Mouse (Mus musculus) ES-Bruce4 (cell line): Measurements from ENCODE around the gene Gcnt1. TPM values are rescaled to one million over a fixed set of nuclear protein-coding genes. Genes with fewer than 3 reads are reported as not detected.

Experiments
- H3K27ac ChIP-seq: 2 replicates; pipeline ENCODE4 v1.5.1; 2012; ENCODE audit warnings: low read length, inconsistent platforms; ENCODE audit not compliant: insufficient read depth
- H3K27me3 ChIP-seq: 2 replicates; pipeline ENCODE4 v1.6.1; 2012; ENCODE audit warnings: mild to moderate bottlenecking, low read length, inconsistent platforms; ENCODE audit not compliant: control insufficient read depth, poor library complexity, insufficient read depth, severe bottlenecking
- H3K36me3 ChIP-seq: 2 replicates; pipeline ENCODE4 v1.6.1; 2012; ENCODE audit warnings: inconsistent platforms, mild to moderate bottlenecking, low read length, moderate library complexity; ENCODE audit not compliant: control insufficient read depth, poor library complexity, insufficient read depth, severe bottlenecking
- H3K4me1 ChIP-seq: one replicate; pipeline ENCODE4 v1.8.1; 2011; ENCODE audit warnings: low read length; ENCODE audit not compliant: control insufficient read depth, insufficient read depth
- H3K4me3 ChIP-seq: 2 replicates; pipeline ENCODE4 v1.5.1; 2011; ENCODE audit warnings: low read depth, mild to moderate bottlenecking, low read length
- H3K9ac ChIP-seq: 2 replicates; pipeline ENCODE4 v1.6.1; 2012; ENCODE audit warnings: low read depth, mild to moderate bottlenecking, inconsistent platforms; ENCODE audit not compliant: poor library complexity, severe bottlenecking
- H3K9me3 ChIP-seq: replicated peaks from 2 replicates; pipeline ENCODE4 v1.6.1; 2012; ENCODE audit warnings: mild to moderate bottlenecking, low read length, inconsistent platforms; ENCODE audit not compliant: control insufficient read depth, poor library complexity, insufficient read depth, severe bottlenecking
- CTCF ChIP-seq: IDR thresholded peaks from one replicate; pipeline ENCODE4 v1.8.1; 2011; ENCODE audit warnings: low read depth, low read length
- EP300 ChIP-seq: IDR thresholded peaks from 2 replicates; pipeline ENCODE4 v1.6.1; 2011; ENCODE audit warnings: low read depth, low read length; ENCODE audit not compliant: insufficient read depth
- POLR2A ChIP-seq: IDR thresholded peaks from one replicate; pipeline ENCODE4 v1.8.1; 2011; ENCODE audit warnings: low read length; ENCODE audit not compliant: insufficient read depth
- polyA plus RNA-seq: library from polyadenylated mRNA; stranded (reverse); fragments of >200 nt; gene quantifications from 2 replicates; pipeline ENCODE4 v1.2.4, GENCODE M21; 2011; ENCODE audit warnings: low read depth; ENCODE audit not compliant: missing spikeins, insufficient read depth, insufficient read length

Gcnt1 gene
- polyA plus RNA-seq, 1 experiment: 27.3 TPM

DNA sequence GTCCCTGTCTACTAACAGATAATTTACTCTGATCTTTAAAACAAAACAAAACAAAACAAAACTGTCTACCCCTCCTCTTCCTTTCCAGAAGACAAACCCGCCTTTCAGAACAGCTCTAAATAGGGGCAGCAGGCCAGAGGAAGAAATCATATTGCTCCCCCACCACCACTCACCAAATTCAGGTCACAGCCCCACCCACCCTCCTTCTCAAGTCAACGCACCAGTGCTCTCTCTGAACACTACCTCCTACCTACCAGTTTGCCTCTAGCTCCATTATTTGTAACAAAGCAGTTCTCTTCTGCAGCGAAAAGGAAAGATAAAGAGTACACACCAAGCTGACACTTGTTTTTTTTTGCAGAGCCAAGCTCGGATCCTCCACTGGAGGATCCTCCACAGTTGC, 17.3 kb downstream of the Gcnt1 start:
- Histone ChIP-seq H3K27ac (no peak overlapping the region), H3K36me3 (no peaks in the 10 kb centered on the region), H3K4me1 (no peaks in the 10 kb centered on the region), H3K27me3 (no peaks in the 10 kb centered on the region), H3K9ac (no peak overlapping the region), H3K9me3 (no peaks in the 10 kb centered on the region), H3K4me3 (no peak overlapping the region)
- TF ChIP-seq POLR2A: no peak
- TF ChIP-seq EP300: no peak
- no peak for TF ChIP-seq CTCF

DNA sequence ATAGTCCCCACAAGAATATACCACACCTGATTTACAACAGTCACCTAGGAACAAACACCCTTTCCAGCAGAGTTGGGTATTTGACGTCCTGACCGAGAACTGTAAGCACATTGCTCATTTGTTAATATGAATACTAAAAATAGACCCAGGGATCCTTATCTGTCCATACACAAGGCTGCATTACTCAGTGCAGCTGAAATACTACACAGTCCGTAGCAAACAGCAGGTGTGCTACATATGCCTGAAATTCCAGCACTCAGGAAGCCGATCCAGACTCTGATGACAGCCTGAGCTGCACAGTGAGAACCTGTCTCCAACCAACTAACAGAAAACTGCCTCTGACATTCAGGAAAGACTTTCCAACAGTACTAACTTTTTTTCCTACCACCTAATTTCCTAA, 17.8 kb downstream of the Gcnt1 start:
- no peak overlapping the region for H3K27ac ChIP-seq
- TF ChIP-seq CTCF (no peak), POLR2A (no peak), EP300 (no peak)
- no peaks in the 10 kb centered on the region for H3K9me3 ChIP-seq
- no peaks in the 10 kb centered on the region for H3K4me1 ChIP-seq
- H3K9ac ChIP-seq: no peak overlapping the region
- no peaks in the 10 kb centered on the region for H3K27me3 ChIP-seq
- H3K4me3 ChIP-seq: no peak overlapping the region
- no peaks in the 10 kb centered on the region for H3K36me3 ChIP-seq

DNA sequence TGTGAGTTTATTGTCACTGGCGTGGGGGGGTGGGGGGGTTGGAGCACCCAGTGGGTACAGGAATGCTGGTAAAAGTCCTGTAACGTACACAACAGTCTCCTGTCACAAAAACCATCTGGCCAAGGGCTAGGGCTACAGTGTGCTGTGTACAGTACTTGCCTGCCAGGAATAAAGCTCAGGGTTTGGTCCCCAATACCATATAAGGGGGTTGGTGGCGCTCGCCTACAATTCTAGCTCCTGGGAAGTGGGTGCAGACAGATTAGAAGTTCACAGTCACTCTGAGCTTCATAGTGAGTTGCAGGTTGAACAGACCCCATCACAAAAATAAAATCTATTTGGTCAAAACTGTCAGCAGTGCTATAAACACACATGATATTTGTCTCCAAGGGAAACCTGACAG, 18.3 kb downstream of the Gcnt1 start:
- Histone ChIP-seq H3K4me1 (no peaks in the 10 kb centered on the region), H3K36me3 (no peaks in the 10 kb centered on the region), H3K9me3 (no peaks in the 10 kb centered on the region), H3K27me3 (no peaks in the 10 kb centered on the region), H3K4me3 (no peak overlapping the region), H3K9ac (no peak overlapping the region), H3K27ac (no peak overlapping the region)
- TF ChIP-seq CTCF (no peak), EP300 (no peak), POLR2A (no peak)

DNA sequence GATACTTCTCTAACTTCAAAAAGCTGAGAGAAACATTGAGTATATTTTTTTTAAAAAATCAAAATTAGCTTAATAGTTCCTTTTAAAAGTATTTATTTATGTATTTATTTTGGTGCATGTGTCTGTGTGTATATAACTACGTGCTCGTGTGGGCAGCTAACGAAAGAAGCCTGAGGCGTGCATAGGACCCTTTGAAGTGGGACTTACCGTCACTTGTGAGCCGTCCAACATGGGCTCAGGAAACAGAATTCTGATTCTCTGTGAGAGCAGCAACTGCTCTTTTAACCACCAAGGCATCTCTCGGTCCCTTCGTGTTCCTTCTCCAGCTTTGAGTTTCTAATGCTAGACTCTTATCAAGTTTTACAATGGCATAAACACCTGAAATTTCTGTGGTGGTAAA, 18.9 kb downstream of the Gcnt1 start:
- Histone ChIP-seq H3K36me3 (no peaks in the 10 kb centered on the region), H3K4me1 (no peaks in the 10 kb centered on the region), H3K27ac (no peak overlapping the region), H3K9me3 (no peaks in the 10 kb centered on the region), H3K9ac (no peak overlapping the region), H3K27me3 (no peaks in the 10 kb centered on the region), H3K4me3 (no peak overlapping the region)
- TF ChIP-seq CTCF: no peak
- TF ChIP-seq EP300: no peak
- no peak for TF ChIP-seq POLR2A

DNA sequence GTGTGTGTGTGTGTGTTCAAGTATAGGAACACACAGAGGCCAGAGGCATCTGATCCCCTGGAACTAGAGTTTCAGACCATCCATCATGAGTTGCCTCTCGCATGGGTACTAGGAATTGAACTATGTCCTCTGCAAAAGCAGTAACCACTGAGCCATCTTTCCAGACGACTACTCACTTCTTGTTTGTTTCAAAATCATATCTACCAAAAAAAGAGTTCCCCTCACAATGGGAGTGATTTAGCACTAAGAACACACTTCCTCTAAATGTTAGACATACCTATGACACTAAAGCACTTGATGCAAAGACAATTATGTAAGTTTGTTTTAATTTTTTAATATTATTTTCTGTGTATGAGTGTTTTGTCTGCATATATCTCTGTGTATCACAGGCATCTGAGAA, 24.8 kb downstream of the Gcnt1 start:
- Histone ChIP-seq H3K4me1 (no peaks in the 10 kb centered on the region), H3K27ac (no peak overlapping the region), H3K4me3 (no peak overlapping the region), H3K36me3 (no peaks in the 10 kb centered on the region), H3K9me3 (no peaks in the 10 kb centered on the region), H3K27me3 (no peaks in the 10 kb centered on the region), H3K9ac (no peak overlapping the region)
- TF ChIP-seq POLR2A (no peak), EP300 (no peak), CTCF (no peak)

DNA sequence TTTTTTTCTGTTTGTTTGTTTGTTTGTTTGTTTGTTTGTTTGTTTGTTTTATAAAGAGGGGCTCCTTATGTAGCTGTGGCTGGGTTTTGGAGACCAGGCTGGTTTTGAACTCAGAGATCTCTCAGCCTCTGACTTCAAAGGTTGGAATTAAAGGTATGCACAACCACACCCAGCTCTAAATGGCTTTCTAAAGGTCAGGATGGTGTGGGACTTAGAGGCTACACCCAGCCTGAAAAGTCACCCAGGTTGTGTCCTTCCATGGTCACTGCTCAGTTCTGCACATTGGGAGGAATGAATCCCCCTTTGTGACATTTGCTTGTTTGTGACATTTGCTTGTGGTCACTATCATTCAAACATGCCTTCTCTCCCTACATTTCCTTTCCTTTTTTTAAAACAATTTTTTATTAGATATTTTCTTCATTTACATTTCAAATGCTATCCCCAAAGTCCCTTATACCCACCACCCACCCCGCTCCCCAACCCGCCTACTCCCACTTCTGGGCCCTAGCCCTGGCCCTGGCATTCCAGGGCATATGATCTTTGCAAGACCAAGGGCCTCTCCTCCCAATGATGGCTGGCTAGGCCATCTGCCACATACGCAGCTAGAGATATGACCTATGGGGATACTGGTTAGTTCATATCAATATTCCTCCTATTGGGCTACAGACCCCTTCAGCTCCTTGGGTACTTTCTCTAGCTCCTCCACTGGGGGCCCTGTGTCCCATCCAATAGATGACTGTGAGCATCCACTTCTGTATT, 25.7 kb downstream of the Gcnt1 start:
- Histone ChIP-seq H3K4me3 (no peak overlapping the region), H3K36me3 (no peaks in the 10 kb centered on the region), H3K9me3 (no peaks in the 10 kb centered on the region), H3K27me3 (no peaks in the 10 kb centered on the region), H3K27ac (no peak overlapping the region), H3K4me1 (no peaks in the 10 kb centered on the region), H3K9ac (no peak overlapping the region)
- no peak for TF ChIP-seq CTCF
- TF ChIP-seq POLR2A: no peak
- TF ChIP-seq EP300: no peak
